Mouse (Mus musculus) MEL (cell line): ENCODE measurements around the gene Eftud2. TPM values are rescaled to one million over a fixed set of nuclear protein-coding genes. Genes with fewer than 3 reads are reported as not detected.

Source experiments
- DNase-seq: peaks from one replicate; pipeline ENCODE4 v3.0.0; 2011; ENCODE audit warnings: low read depth, low spot score
- H3K27ac ChIP-seq: 2 replicates; pipeline ENCODE4 v1.5.1; 2012; ENCODE audit warnings: low read depth, mild to moderate bottlenecking, control low read depth, low read length, moderate library complexity; ENCODE audit not compliant: control insufficient read depth
- H3K27me3 ChIP-seq, 2 experiments: fragments of 150-350 bp in 1 of 2; sonication (generic) in 1 of 2; 2 replicates each; pipeline ENCODE4 v1.6.1; 2012; ENCODE audit warnings: low read length in 2 of 2, mild to moderate bottlenecking in 2 of 2, improper control_type of control experiment in 1 of 2, moderate library complexity in 1 of 2; ENCODE audit not compliant: insufficient read depth in 2 of 2, control insufficient read depth in 1 of 2
- H3K36me3 ChIP-seq, 2 experiments: 2 replicates each; pipeline ENCODE4 v1.6.1; 2012 to 2014; ENCODE audit warnings: low read length in 2 of 2, improper control_type of control experiment in 1 of 2, inconsistent platforms in 1 of 2, mild to moderate bottlenecking in 1 of 2; ENCODE audit not compliant: insufficient read depth in 2 of 2, control insufficient read depth in 1 of 2
- H3K4me1 ChIP-seq, 2 experiments: fragments of 150-350 bp in 1 of 2; sonication (generic) in 1 of 2; 2 replicates each; pipeline ENCODE4 v1.6.1; 2012; ENCODE audit warnings: low read length in 2 of 2, improper control_type of control experiment in 1 of 2, mild to moderate bottlenecking in 1 of 2; ENCODE audit not compliant: insufficient read depth in 2 of 2, control insufficient read depth in 1 of 2
- H3K4me3 ChIP-seq, 2 experiments: fragments of 150-350 bp in 1 of 2; sonication (generic) in 1 of 2; 2 replicates each; pipeline ENCODE4 v1.5.1; 2012; ENCODE audit warnings: low read depth in 2 of 2, low read length in 2 of 2, mild to moderate bottlenecking in 2 of 2, moderate library complexity in 2 of 2, control low read depth in 1 of 2, improper control_type of control experiment in 1 of 2; ENCODE audit not compliant: control insufficient read depth in 1 of 2, insufficient read depth in 1 of 2
- H3K79me2 ChIP-seq: 2 replicates; pipeline ENCODE4 v1.6.1; 2012; ENCODE audit warnings: mild to moderate bottlenecking, low read length, moderate library complexity; ENCODE audit not compliant: control insufficient read depth, poor library complexity, insufficient read depth
- H3K9ac ChIP-seq: 2 replicates; pipeline ENCODE4 v1.6.1; 2012; ENCODE audit warnings: low read depth, mild to moderate bottlenecking, control low read depth, low read length, moderate library complexity; ENCODE audit not compliant: control insufficient read depth, poor library complexity, severe bottlenecking
- H3K9me3 ChIP-seq: fragments of 150-350 bp; sonication (generic); replicated peaks from 2 replicates; pipeline ENCODE4 v1.6.1; 2012; ENCODE audit warnings: mild to moderate bottlenecking, low read length, improper control_type of control experiment, moderate library complexity; ENCODE audit not compliant: insufficient read depth
- CHD1 ChIP-seq: IDR thresholded peaks from 2 replicates; pipeline ENCODE4 v1.6.1; 2012; ENCODE audit warnings: low read depth, mild to moderate bottlenecking, inconsistent platforms, low read length, improper control_type of control experiment
- CTCF ChIP-seq, 3 experiments: IDR thresholded peaks in 2 of 3; conservative IDR thresholded peaks in 1 of 3; 2 replicates each; pipeline ENCODE4 v1.5.1; 2011 to 2012; ENCODE audit warnings: low read length in 3 of 3, low read depth in 2 of 3, mild to moderate bottlenecking in 2 of 3, improper control_type of control experiment in 1 of 3, inconsistent platforms in 1 of 3, mixed read lengths in 1 of 3, moderate library complexity in 1 of 3; ENCODE audit not compliant: control insufficient read depth in 1 of 3, insufficient read depth in 1 of 3, poor library complexity in 1 of 3, severe bottlenecking in 1 of 3
- EP300 ChIP-seq, 2 experiments: IDR thresholded peaks; 2 replicates each; pipeline ENCODE4 v1.6.1; 2011; ENCODE audit warnings: improper control_type of control experiment in 2 of 2, low read length in 2 of 2, low read depth in 1 of 2, mild to moderate bottlenecking in 1 of 2
- ETS1 ChIP-seq: IDR thresholded peaks from 2 replicates; pipeline ENCODE4 v1.6.1; 2012; ENCODE audit warnings: low read depth, mild to moderate bottlenecking, inconsistent platforms, low read length, improper control_type of control experiment, moderate library complexity
- GATA1 ChIP-seq: IDR thresholded peaks from 2 replicates; pipeline ENCODE4 v1.6.1; 2011; ENCODE audit warnings: low read depth, low read length, improper control_type of control experiment
- KAT2A ChIP-seq: conservative IDR thresholded peaks from 2 replicates; pipeline ENCODE4 v1.6.1; 2012; ENCODE audit warnings: low read depth, low read length, improper control_type of control experiment, inconsistent platforms
- MAZ ChIP-seq: IDR thresholded peaks from 2 replicates; pipeline ENCODE4 v1.6.1; 2012; ENCODE audit warnings: low read depth, mild to moderate bottlenecking, inconsistent platforms, low read length, improper control_type of control experiment
- MEF2A ChIP-seq: IDR thresholded peaks from 2 replicates; pipeline ENCODE4 v1.6.1; 2014; ENCODE audit warnings: low read depth, mild to moderate bottlenecking, inconsistent platforms, low read length, improper control_type of control experiment; ENCODE audit not compliant: poor library complexity, insufficient replicate concordance, severe bottlenecking; ENCODE audit errors: extremely low read depth
- MXI1 ChIP-seq: IDR thresholded peaks from 2 replicates; pipeline ENCODE4 v1.6.1; 2011; ENCODE audit warnings: mild to moderate bottlenecking, low read depth, low read length, improper control_type of control experiment
- POLR2AphosphoS2 ChIP-seq: IDR thresholded peaks from 2 replicates; pipeline ENCODE4 v1.6.1; 2011; ENCODE audit warnings: low read length, improper control_type of control experiment
- RCOR1 ChIP-seq: IDR thresholded peaks from 2 replicates; pipeline ENCODE4 v1.6.1; 2012; ENCODE audit warnings: low read depth, mild to moderate bottlenecking, inconsistent platforms, low read length, improper control_type of control experiment
- SIN3A ChIP-seq: IDR thresholded peaks from 2 replicates; pipeline ENCODE4 v1.6.1; 2012; ENCODE audit warnings: low read length, improper control_type of control experiment, inconsistent platforms
- TCF12 ChIP-seq: IDR thresholded peaks from 2 replicates; pipeline ENCODE4 v1.6.1; 2014; ENCODE audit warnings: low read depth, mild to moderate bottlenecking, inconsistent platforms, low read length, improper control_type of control experiment, moderate library complexity
- polyA plus RNA-seq, 2 experiments: library from polyadenylated mRNA; stranded (reverse) in 1 of 2; unstranded in 1 of 2; fragments of >175 nt in 1 of 2; fragments of >200 nt in 1 of 2; gene quantifications; 2 replicates each; pipeline versions ENCODE4 v1.2.1 to v1.2.4; 2012; ENCODE audit warnings: low replicate concordance in 2 of 2, low read depth in 1 of 2; ENCODE audit not compliant: insufficient read length in 2 of 2, insufficient read depth in 1 of 2, missing spikeins in 1 of 2
- total RNA-seq: library from RNA; depleted of rRNA; stranded (reverse); fragments of 300-350 nt; gene quantifications from 2 replicates; pipeline ENCODE4 v1.2.3, GENCODE M21; 2012

The Eftud2 gene
- total and polyA plus RNA-seq, 3 experiments, result 261 to 1,215 (median 424) TPM

DNA sequence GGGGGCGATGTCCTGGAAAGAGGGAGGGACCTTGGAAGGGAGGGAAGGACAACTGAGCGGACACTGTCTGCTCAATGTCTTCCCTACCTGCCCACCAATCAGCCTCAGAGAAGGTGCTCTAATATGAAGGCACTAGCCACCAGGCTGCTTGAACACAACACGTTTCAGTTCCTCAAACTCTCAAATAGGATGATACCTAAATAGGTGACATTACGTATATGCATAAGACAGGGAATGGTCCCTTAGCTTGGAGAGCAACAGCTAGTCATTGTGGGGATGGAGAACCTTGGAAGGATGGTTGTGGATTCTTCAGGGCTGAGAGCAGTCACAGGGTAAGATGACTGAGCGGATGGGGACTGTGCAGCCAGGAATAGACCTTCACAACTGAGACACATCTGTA, 6.6 kb upstream of the Eftud2 start:
- Histone ChIP-seq H3K4me3 (no peak overlapping the region), H3K9ac (no peak overlapping the region), H3K27ac (no peak overlapping the region), H3K79me2 (no peaks in the 10 kb centered on the region), H3K36me3 (peaks cover 0 to 6% of the 10 kb centered on the region in 2 experiments; a peak in 2 of 4 replicates), H3K27me3 (no peaks in the 10 kb centered on the region), H3K4me1 (peaks cover 0 to 15% of the 10 kb centered on the region in 2 experiments; a peak in 2 of 4 replicates), H3K9me3 (no peaks in the 10 kb centered on the region)
- no peak for TF ChIP-seq CTCF (IDR thresholded peaks at IDR 0.05 in 2 of 3, conservative IDR thresholded peaks at IDR 0.05 in 1 of 3; ENCODE audit: control insufficient read depth in 1 of 3, insufficient read depth in 1 of 3, low read depth in 2 of 3, low read length in 3 of 3, poor library complexity in 1 of 3, severe bottlenecking in 1 of 3)
- TF ChIP-seq KAT2A, result no peak
- no peak for TF ChIP-seq POLR2AphosphoS2
- no peak for TF ChIP-seq RCOR1
- no peak for TF ChIP-seq SIN3A
- no peak for TF ChIP-seq MAZ
- DNase-seq, result no peak

DNA sequence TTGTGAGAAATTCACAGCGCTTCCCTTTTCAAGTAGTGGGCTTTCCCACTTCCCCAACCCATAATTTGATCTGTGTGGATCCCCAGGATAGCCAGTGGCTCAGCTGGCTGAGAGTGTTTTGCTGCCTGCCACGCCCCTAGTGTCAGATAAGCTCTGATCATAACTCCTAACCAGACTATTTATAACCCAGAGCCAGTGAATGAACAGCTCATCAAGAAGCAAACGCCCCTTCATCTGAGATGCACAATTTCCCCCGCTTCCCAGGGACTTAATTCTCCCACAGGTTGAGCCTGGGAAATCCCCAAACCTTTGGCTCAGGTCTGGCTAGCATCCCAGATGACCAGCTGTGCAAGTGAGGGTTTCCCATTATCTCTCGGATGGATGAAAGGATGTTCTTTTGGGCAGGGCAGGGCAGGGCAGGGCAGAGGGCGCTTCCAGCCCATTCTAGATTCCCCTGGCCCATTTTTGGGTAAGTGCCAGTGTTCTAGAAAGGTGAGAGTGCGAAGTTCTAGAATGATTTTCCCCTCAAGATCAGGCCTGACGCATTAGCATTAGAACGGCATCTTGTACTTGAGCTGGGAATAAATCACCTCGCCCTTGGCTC, 3.9 kb upstream of the Eftud2 start, which contains the start of gene Fam187a:
Gene Fam187a, plus strand, starts transcription at position 554 of the 604 bp plus-strand sequence.
- Histone ChIP-seq H3K9me3 (no peaks in the 10 kb centered on the region), H3K27ac (no peak within 1 kb of the TSS), H3K36me3 (peaks cover 0 to 15% of the 10 kb centered on the region in 2 experiments; a peak in 2 of 4 replicates), H3K4me3 (no peak within 1 kb of the TSS)
- TF ChIP-seq MEF2A, result peak; percentile 76
- TF ChIP-seq ETS1, result peak; percentile 75
- TF ChIP-seq RCOR1, result no peak; the same call in 1 of the 2 replicates
- TF ChIP-seq GATA1, result peak; percentile 39
- TF ChIP-seq TCF12, result 0 out of 2 replicates have a peak, but pooled peaks have one; percentile 13
- peak; percentile 38; the same call in 1 of the 2 replicates for TF ChIP-seq MXI1
- peak; percentile 59; the same call in 1 of the 2 replicates for TF ChIP-seq SIN3A
- TF ChIP-seq CHD1, result no peak
- 0 out of 4 replicates have a peak, but pooled peaks of 1 of the 2 experiments have one; percentile 20 for TF ChIP-seq EP300 (IDR thresholded peaks at IDR 0.05; ENCODE audit: low read depth in 1 of 2, low read length in 2 of 2)
- TF ChIP-seq, all 39 proteins: peak for 7
- no peak within 1 kb of the TSS for H3K9ac ChIP-seq
- peaks cover 0 to 22% of the 10 kb centered on the region in 2 experiments; a peak in 3 of 4 replicates for H3K4me1 ChIP-seq
- DNase-seq, result peak; percentile 56
- H3K27me3 ChIP-seq, result no peaks in the 10 kb centered on the region
- peaks cover 11% of the 10 kb centered on the region for H3K79me2 ChIP-seq
